ENCODE assay signal across 14 mouse cellular contexts in the genomic region with DNA sequence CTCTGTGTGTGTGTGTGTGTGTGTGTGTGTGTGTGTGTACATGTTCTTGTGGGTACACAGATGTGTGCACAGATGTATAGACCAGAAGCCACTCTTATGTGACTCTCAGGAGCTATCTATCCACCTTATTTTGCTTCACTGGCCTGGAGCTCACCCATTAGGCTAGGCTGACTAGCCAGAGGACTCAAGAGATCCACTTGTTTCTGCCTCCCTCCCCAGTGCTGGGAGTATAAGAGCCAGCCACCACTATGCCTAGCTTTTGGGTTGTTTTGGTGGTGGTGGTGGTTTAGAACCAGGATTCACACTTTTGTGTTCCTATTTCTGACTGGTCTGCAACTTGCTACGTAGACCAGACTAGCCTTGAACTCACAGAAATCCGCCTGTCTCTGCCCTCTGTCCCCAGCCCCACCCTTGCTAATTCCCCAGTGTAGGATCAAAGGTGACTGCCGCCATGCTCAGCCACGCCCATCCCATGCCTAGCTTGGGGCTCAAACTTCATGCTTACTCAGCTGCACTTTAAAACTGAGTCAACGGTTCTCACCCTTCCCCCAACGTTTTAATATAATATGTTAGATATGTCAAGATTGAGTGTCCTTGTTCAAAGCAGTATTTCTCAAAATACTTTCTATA.
"Had no signal": no experiment of that assay in that cellular context is flagged by ENCODE, and none has a peak within 500 bp of the region (broad histone marks: within the 10 kb centered on the region; RNA-seq: fewer than 3 reads in every experiment).

No protein-coding gene starts in this region.

- DNase-seq: gastrocnemius, postnatal 14 days; gastrocnemius, postnatal 36 days; heart, adult 2 months; heart, postnatal 14 days; heart, postnatal 36 days; kidney, adult 11 months; kidney, adult 2 months; kidney, adult 9 months; kidney, postnatal 14 days; kidney, postnatal 36 days; layer of hippocampus, adult 9-11 months; layer of hippocampus, postnatal 36 days; liver; liver, embryonic 13.5 days had no signal
